Mouse (Mus musculus) limb, embryonic 14.5 days (tissue): ENCODE measurements around the gene Map2k1. TPM values are rescaled to one million over a fixed set of nuclear protein-coding genes. Genes with fewer than 3 reads are reported as not detected.
"Not testable (repeated sequence)": the region's sequence is repeated elsewhere in the genome, so short reads cannot be mapped to it uniquely, and the experiment has no call there.

Experiments used
- ATAC-seq: fragments of 200-750 bp; cut with Nextera tagmentation; 2 replicates; pipeline ENCODE4 v1.8.0; 2017; ENCODE audit warnings: low read depth, moderate number of reproducible peaks, moderate TSS enrichment; ENCODE audit not compliant: low FRiP score
- DNase-seq: peaks from one replicate; pipeline ENCODE4 v3.0.0-alpha.2; 2015; ENCODE audit warnings: low spot score
- H3K27ac ChIP-seq: fragments of 300-500 bp; sonication (generic); replicated peaks from 2 replicates; pipeline ENCODE4 v1.5.1; 2014; ENCODE audit warnings: low read depth, mild to moderate bottlenecking, low read length, moderate library complexity, mixed read lengths
- H3K27me3 ChIP-seq: fragments of 300-500 bp; sonication (generic); 2 replicates; pipeline ENCODE4 v1.6.1; 2014; ENCODE audit warnings: low read length, mixed read lengths; ENCODE audit not compliant: control insufficient read depth, insufficient read depth
- H3K36me3 ChIP-seq: fragments of 300-500 bp; sonication (generic); 2 replicates; pipeline ENCODE4 v1.6.1; 2014; ENCODE audit warnings: mild to moderate bottlenecking, low read length, moderate library complexity, mixed read lengths; ENCODE audit not compliant: control insufficient read depth, insufficient read depth
- H3K4me1 ChIP-seq: fragments of 300-500 bp; sonication (generic); 2 replicates; pipeline ENCODE4 v1.6.1; 2014; ENCODE audit warnings: antibody characterized with exemption, low read length, mixed read lengths; ENCODE audit not compliant: control insufficient read depth, insufficient read depth
- H3K4me2 ChIP-seq: fragments of 300-500 bp; sonication (generic); replicated peaks from 2 replicates; pipeline ENCODE4 v1.6.1; 2014; ENCODE audit warnings: low read depth, mild to moderate bottlenecking, low read length, moderate library complexity; ENCODE audit not compliant: severe bottlenecking
- H3K4me3 ChIP-seq: fragments of 300-500 bp; sonication (generic); replicated peaks from 2 replicates; pipeline ENCODE4 v1.5.1; 2014; ENCODE audit warnings: low read length
- H3K9ac ChIP-seq: fragments of 300-500 bp; sonication (generic); 2 replicates; pipeline ENCODE4 v1.6.1; 2014; ENCODE audit warnings: mild to moderate bottlenecking, low read depth, low read length, moderate library complexity; ENCODE audit not compliant: severe bottlenecking
- H3K9me3 ChIP-seq: fragments of 300-500 bp; sonication (generic); 2 replicates; pipeline ENCODE4 v1.6.1; 2016; ENCODE audit warnings: low read length; ENCODE audit not compliant: control insufficient read depth
- POLR2A ChIP-seq: fragments of 200-500 bp; IDR thresholded peaks from 2 replicates; pipeline ENCODE4 v1.8.0; 2012; ENCODE audit warnings: inconsistent platforms, mild to moderate bottlenecking, moderate library complexity, borderline replicate concordance; ENCODE audit not compliant: insufficient read depth, insufficient read length; ENCODE audit errors: extremely low read depth
- WGBS: fragments of 180-500 bp; shearing (Covaris S2); extraction: QIAGEN DNeasy Blood & Tissue Kit; methylation state at CpG from one replicate; pipeline ENCODE4 v1.1.7; 2014; 5-methylcytosine and 5-hydroxymethylcytosine counted together
- polyA plus RNA-seq, 2 experiments: library from polyadenylated mRNA; depleted of rRNA in 1 of 2; stranded (reverse) in 1 of 2; unstranded in 1 of 2; fragments of >200 nt; fragmentation: Nextera tagmentation in 1 of 2; extraction: Ambion mirVana in 1 of 2; gene quantifications; 2 replicates each; pipeline versions ENCODE4 v1.2.1 to v1.2.3; 2012 to 2014

Gene Map2k1
- polyA plus RNA-seq, 2 experiments: 51.3 to 81.3 TPM

DNA sequence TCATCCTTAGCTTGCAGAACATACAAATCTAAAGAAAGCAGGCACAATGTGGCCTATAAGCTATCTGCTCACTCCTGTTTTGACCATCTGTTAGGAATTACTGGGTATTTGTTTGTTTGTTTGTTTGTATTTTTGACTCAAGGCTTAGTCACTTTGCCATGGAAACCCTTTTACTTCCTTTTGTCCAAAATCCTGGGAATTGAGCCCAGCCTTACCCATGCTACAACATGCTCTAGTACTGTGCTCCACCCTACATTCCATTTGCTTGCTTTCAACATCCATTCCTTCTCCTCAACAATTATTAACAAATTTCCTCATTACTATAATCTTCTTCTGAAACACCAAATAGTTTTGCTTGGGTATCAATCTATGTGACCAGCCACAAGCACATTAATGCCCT is 50.6 kb downstream of the Map2k1 start:
- H3K9me3 ChIP-seq: no peaks in the 10 kb centered on the region
- H3K27me3 ChIP-seq: no peaks in the 10 kb centered on the region
- H3K4me2 ChIP-seq: no peak overlapping the region
- no peak overlapping the region for H3K4me3 ChIP-seq
- no peak overlapping the region for H3K9ac ChIP-seq
- H3K27ac ChIP-seq: no peak overlapping the region
- DNase-seq: no peak
- TF ChIP-seq POLR2A: no peak
- ATAC-seq: no peak
- no peaks in the 10 kb centered on the region for H3K4me1 ChIP-seq
- H3K36me3 ChIP-seq: peaks cover 46% of the 10 kb centered on the region

DNA sequence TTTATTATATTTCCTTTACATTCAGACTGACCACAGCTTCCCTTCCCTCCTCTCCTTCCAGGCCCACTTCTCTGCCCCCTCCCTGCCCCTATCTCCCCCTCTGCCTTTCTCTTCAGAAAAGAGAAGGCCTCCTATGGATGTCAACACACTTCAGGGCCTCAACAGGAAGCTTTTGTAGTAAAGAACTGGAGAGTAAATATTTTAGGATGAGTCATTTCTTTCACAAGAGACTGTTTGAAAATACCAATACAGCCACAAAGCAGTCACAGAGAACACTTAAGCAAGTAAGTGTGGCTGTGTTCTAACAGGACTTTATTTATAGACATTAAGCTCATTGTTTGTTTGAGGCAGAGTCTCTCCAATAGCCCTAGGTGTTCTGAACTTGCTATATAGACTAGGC is 51.1 kb downstream of the Map2k1 start:
- H3K4me2 ChIP-seq: no peak overlapping the region
- H3K27me3 ChIP-seq: no peaks in the 10 kb centered on the region
- no peak for DNase-seq
- no peak overlapping the region for H3K4me3 ChIP-seq
- peaks cover 46% of the 10 kb centered on the region for H3K36me3 ChIP-seq
- no peak for TF ChIP-seq POLR2A
- ATAC-seq: no peak
- H3K4me1 ChIP-seq: no peaks in the 10 kb centered on the region
- no peak overlapping the region for H3K27ac ChIP-seq
- H3K9ac ChIP-seq: no peak overlapping the region
- no peaks in the 10 kb centered on the region for H3K9me3 ChIP-seq

DNA sequence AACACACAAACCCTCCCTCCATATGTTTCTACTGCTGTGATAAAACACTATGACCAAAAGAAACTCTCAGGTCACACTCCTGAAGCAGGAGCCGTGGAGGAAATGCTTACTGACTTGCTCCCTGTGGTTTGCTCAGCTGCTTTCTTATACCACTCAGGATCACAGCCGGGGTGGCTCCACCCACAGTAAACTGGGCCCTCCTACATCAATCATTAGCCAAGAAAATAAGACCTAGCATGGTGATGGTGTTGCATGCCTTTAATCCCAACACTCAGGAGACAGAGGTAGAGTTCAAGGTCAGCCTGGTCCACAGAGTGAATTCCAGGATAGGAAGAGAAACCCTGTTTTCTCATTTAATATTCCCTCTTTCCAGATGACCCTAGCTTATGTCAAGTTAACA is 53.5 kb downstream of the Map2k1 start:
- TF ChIP-seq POLR2A: no peak
- peaks cover 47% of the 10 kb centered on the region for H3K36me3 ChIP-seq
- no peaks in the 10 kb centered on the region for H3K4me1 ChIP-seq
- no peak overlapping the region for H3K27ac ChIP-seq
- H3K27me3 ChIP-seq: no peaks in the 10 kb centered on the region
- WGBS: 66% methylated on average over 2 of the region's 2 CpGs
- ATAC-seq (no peak), DNase-seq (no peak)
- H3K4me2 ChIP-seq: no peak overlapping the region
- no peak overlapping the region for H3K4me3 ChIP-seq
- H3K9ac ChIP-seq: no peak overlapping the region
- H3K9me3 ChIP-seq: no peaks in the 10 kb centered on the region

DNA sequence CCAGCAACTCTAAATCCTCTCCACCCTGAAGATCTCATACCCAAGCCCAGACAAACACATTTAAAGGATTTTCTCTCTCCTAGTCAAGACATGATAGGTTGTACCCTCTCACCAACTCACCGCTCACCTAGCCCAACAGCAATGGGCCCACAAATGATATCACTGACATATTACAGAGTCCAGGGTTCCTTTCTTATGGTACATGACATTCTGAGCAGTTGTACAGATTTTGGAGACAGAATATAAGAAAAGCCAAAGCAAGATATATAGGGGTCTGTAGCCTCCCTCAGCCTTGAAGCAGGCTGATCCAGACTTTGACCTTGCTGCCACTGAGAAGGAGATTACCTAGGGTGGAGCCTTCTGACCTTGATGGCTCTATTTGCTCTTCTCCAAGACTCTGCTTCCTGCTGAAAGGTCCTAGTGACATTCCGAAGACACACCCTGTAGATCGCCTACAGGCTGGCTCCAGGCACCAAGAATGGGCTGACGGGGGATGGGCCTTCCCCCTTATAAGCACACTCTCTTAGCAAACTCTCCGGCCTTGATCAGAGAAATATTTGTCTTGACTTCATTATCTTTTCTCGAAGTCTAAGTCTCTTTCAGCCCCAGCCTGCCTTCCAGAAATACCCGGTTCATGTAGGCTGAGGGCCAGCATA is 54.5 kb downstream of the Map2k1 start:
- H3K9me3 ChIP-seq, H3K9ac ChIP-seq, H3K4me2 ChIP-seq, H3K27me3 ChIP-seq, ATAC-seq, H3K27ac ChIP-seq, H3K4me1 ChIP-seq, H3K4me3 ChIP-seq, DNase-seq: not testable (repeated sequence)
- WGBS: 92% methylated on average over 7 of the region's 7 CpGs
- peaks cover 42% of the 10 kb centered on the region for H3K36me3 ChIP-seq

DNA sequence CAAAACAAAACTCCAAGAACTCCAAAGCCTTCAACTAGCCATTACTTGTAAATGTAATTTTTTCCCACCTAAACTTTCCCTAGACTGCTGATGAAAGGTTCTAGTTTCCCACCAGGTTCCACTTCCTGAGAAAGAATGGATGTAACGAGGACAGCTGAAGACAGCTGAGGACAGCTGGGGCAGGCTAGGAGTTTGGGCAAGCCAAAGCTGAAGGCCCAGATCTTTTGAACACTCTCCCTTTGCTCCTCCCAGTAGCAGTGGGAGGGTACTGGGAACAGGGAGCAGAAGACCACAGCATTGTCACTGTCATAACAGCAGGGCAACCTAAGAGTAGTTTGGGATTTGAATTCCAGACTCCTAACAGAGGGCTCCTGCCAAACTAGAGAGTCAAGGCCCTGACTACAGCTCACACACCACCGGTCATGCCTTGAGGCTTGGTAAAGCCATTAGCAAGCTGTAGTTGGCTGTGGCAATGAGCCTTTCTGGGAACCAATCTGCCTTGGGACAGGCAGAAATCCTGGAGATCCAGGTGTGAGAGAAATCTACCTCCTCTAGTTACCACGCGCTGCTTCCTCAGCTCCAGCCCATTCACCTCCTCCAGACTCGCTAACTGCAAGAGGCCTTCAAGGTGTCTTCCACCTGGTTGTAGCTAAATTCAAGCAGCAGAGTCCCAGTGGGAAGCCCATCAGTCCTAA is 55.2 kb downstream of the Map2k1 start:
- Histone ChIP-seq H3K36me3 (peaks cover 42% of the 10 kb centered on the region), H3K27me3 (no peaks in the 10 kb centered on the region), H3K4me1 (no peaks in the 10 kb centered on the region), H3K27ac (no peak overlapping the region), H3K9me3 (no peaks in the 10 kb centered on the region), H3K4me2 (no peak overlapping the region), H3K9ac (no peak overlapping the region), H3K4me3 (no peak overlapping the region)
- WGBS: 87% methylated on average over 5 of the region's 5 CpGs
- no peak for ATAC-seq
- TF ChIP-seq POLR2A: no peak
- no peak for DNase-seq
